Mouse (Mus musculus): ENCODE measurements around the gene Sept7. TPM values are rescaled to one million over a fixed set of nuclear protein-coding genes. Genes with fewer than 3 reads are reported as not detected.

The Sept7 gene
- total RNA-seq, 2 experiments from 2014 or later, result 263 to 265 TPM

GRCm38 (mm10) chr9:25355806-25356205 lies 103.6 kb downstream of the Sept7 start:
- DNase-seq (ENCODE audit: low spot score in 2 of 2), result peak; percentile 33 to 74
- no peak for TF ChIP-seq CTCF (conservative IDR thresholded peaks at IDR 0.05)
- H3K27ac ChIP-seq, result no peak overlapping the region
- H3K4me3 ChIP-seq, result no peak overlapping the region

GRCm38 (mm10) chr9:25357589-25357988 lies 105.3 kb downstream of the Sept7 start:
- no peak for DNase-seq (ENCODE audit: low spot score in 2 of 2)
- no peak for TF ChIP-seq CTCF (conservative IDR thresholded peaks at IDR 0.05)
- Histone ChIP-seq H3K4me3 (no peak overlapping the region), H3K27ac (no peak overlapping the region)

GRCm38 (mm10) chr9:25358018-25358417 lies 105.8 kb downstream of the Sept7 start:
- TF ChIP-seq CTCF (conservative IDR thresholded peaks at IDR 0.05), result no peak

More at GRCm38 (mm10) chr9:25358018-25358417, 105.8 kb downstream of the Sept7 start:
- Histone ChIP-seq H3K4me3 (no peak overlapping the region), H3K27ac (no peak overlapping the region)
- DNase-seq (ENCODE audit: low spot score in 2 of 2), result no peak

Other genes with a start within 250 kb of the Sept7 start
- not detected for gene Gm10181, start 163.0 kb upstream of the Sept7 start, total RNA-seq (2021)
- 10 to 100 TPM; 44.4 to 46.5 TPM for gene Herpud2, start 100.6 kb upstream of the Sept7 start, total RNA-seq (2021)
- gene Eepd1, start 229.1 kb downstream of the Sept7 start, total RNA-seq (2021), result 10 to 100 TPM; 18.0 to 19.4 TPM